Mouse (Mus musculus): ENCODE results near the gene Tbx6.

DNA sequence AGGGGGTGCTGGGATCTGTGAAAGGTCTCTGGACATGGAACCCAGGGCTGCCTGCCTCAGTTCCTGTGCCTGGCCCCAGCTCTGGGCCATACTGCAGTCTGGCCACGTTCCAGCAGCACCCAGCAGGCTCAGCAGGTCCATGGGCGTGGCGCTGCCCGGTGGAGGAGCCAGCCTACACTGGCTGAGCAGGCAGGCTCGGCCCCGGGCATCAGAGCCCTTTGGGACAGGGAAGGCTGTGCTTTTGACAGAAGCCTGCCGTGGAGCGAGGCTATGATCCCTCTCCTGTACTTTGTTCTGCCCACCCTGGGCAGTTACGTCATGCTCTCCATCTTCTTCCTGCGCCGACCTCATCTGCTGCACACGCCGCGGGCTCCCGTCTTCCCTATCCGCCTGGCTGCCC lies 15.1 kb upstream of the Tbx6 start, which contains the start of gene Gdpd3:
- TF ChIP-seq CTCF (IDR thresholded peaks at IDR 0.05) (no peak), EP300 (IDR thresholded peaks at IDR 0.05) (no peak)
